Mouse (Mus musculus): ENCODE measurements at regions not wholly inside any gene's neighbourhood (a gene's known extent, or its start where the extent isn't known, plus 50 kb on each side); places are given as distances from the start of the nearest gene placed in this dataset.
A peak's percentile ranks its signal among the peaks of the same experiment; 100 is the strongest.

- no peaks in the 10 kb centered on the region for H3K36me3 ChIP-seq (replicated peaks; ENCODE audit: low read length)
- no peaks in the 10 kb centered on the region for H3K9me3 ChIP-seq
- no peak for TF ChIP-seq FLI1 (IDR thresholded peaks at IDR 0.05; ENCODE audit: low read length)
- TF ChIP-seq GATA1 (IDR thresholded peaks at IDR 0.05; ENCODE audit: borderline replicate concordance, low read length), result no peak
- no peak overlapping the region for H3K4me3 ChIP-seq (replicated peaks)
- H3K4me1 ChIP-seq, result no peaks in the 10 kb centered on the region
- H3K27me3 ChIP-seq (replicated peaks), result peaks cover 8% of the 10 kb centered on the region
Observed at GRCm38 (mm10) chr9:43433953-43434352, 123.3 kb downstream of the Trim29 start.

- peak overlapping the region; percentile 7 for H3K4me3 ChIP-seq (replicated peaks)
- no peaks in the 10 kb centered on the region for H3K36me3 ChIP-seq (replicated peaks; ENCODE audit: low read length)
- peaks cover 19% of the 10 kb centered on the region for H3K27me3 ChIP-seq (replicated peaks)
- TF ChIP-seq GATA1 (IDR thresholded peaks at IDR 0.05; ENCODE audit: borderline replicate concordance, low read length) (no peak), FLI1 (IDR thresholded peaks at IDR 0.05; ENCODE audit: low read length) (no peak)
- H3K9me3 ChIP-seq, result no peaks in the 10 kb centered on the region
- H3K4me1 ChIP-seq, result no peaks in the 10 kb centered on the region
Observed at GRCm38 (mm10) chr9:43438476-43438875, 127.8 kb downstream of the Trim29 start.

- Histone ChIP-seq H3K4me3 (replicated peaks) (no peak overlapping the region), H3K9me3 (no peaks in the 10 kb centered on the region), H3K36me3 (replicated peaks; ENCODE audit: low read length) (no peaks in the 10 kb centered on the region), H3K4me1 (no peaks in the 10 kb centered on the region), H3K27me3 (replicated peaks) (peaks cover 16% of the 10 kb centered on the region)
- TF ChIP-seq GATA1 (IDR thresholded peaks at IDR 0.05; ENCODE audit: borderline replicate concordance, low read length), result no peak
- no peak for TF ChIP-seq FLI1 (IDR thresholded peaks at IDR 0.05; ENCODE audit: low read length)
Observed at GRCm38 (mm10) chr9:43440959-43441510, 130.4 kb downstream of the Trim29 start.

GRCm38 (mm10) chr9:43445491-43445890, 134.8 kb downstream of the Trim29 start:
- Histone ChIP-seq H3K4me3 (replicated peaks) (no peak overlapping the region), H3K4me1 (no peaks in the 10 kb centered on the region), H3K27me3 (replicated peaks) (peaks cover 16% of the 10 kb centered on the region), H3K36me3 (replicated peaks; ENCODE audit: low read length) (no peaks in the 10 kb centered on the region), H3K9me3 (no peaks in the 10 kb centered on the region)
- no peak for TF ChIP-seq FLI1 (IDR thresholded peaks at IDR 0.05; ENCODE audit: low read length)
- no peak for TF ChIP-seq GATA1 (IDR thresholded peaks at IDR 0.05; ENCODE audit: borderline replicate concordance, low read length)

GRCm38 (mm10) chr9:43447372-43447771, 136.7 kb downstream of the Trim29 start:
- Histone ChIP-seq H3K4me3 (replicated peaks) (no peak overlapping the region), H3K36me3 (replicated peaks; ENCODE audit: low read length) (no peaks in the 10 kb centered on the region), H3K4me1 (no peaks in the 10 kb centered on the region), H3K27me3 (replicated peaks) (peaks cover 13% of the 10 kb centered on the region), H3K9me3 (no peaks in the 10 kb centered on the region)
- no peak for TF ChIP-seq FLI1 (IDR thresholded peaks at IDR 0.05; ENCODE audit: low read length)
- TF ChIP-seq GATA1 (IDR thresholded peaks at IDR 0.05; ENCODE audit: borderline replicate concordance, low read length), result no peak

- H3K27me3 ChIP-seq (replicated peaks), result peaks cover 21% of the 10 kb centered on the region
- TF ChIP-seq GATA1 (IDR thresholded peaks at IDR 0.05; ENCODE audit: borderline replicate concordance, low read length) (no peak), FLI1 (IDR thresholded peaks at IDR 0.05; ENCODE audit: low read length) (no peak)
Observed at GRCm38 (mm10) chr9:43448981-43449380, 138.3 kb downstream of the Trim29 start.

GRCm38 (mm10) chr9:43453953-43454582, 143.4 kb downstream of the Trim29 start:
- H3K9me3 ChIP-seq, result no peaks in the 10 kb centered on the region
- no peak for TF ChIP-seq GATA1 (IDR thresholded peaks at IDR 0.05; ENCODE audit: borderline replicate concordance, low read length)
- TF ChIP-seq FLI1 (IDR thresholded peaks at IDR 0.05; ENCODE audit: low read length), result no peak
- no peaks in the 10 kb centered on the region for H3K4me1 ChIP-seq
- H3K27me3 ChIP-seq (replicated peaks), result peaks cover 37% of the 10 kb centered on the region
- H3K36me3 ChIP-seq (replicated peaks; ENCODE audit: low read length), result no peaks in the 10 kb centered on the region
- no peak overlapping the region for H3K4me3 ChIP-seq (replicated peaks)

More at GRCm38 (mm10) chr9:43448981-43449380, 138.3 kb downstream of the Trim29 start:
- Histone ChIP-seq H3K9me3 (no peaks in the 10 kb centered on the region), H3K4me3 (replicated peaks) (no peak overlapping the region), H3K36me3 (replicated peaks; ENCODE audit: low read length) (no peaks in the 10 kb centered on the region), H3K4me1 (no peaks in the 10 kb centered on the region)

GRCm38 (mm10) chr9:43457736-43458135, 147.1 kb downstream of the Trim29 start:
- TF ChIP-seq GATA1 (IDR thresholded peaks at IDR 0.05; ENCODE audit: borderline replicate concordance, low read length), result no peak
- no peak for TF ChIP-seq FLI1 (IDR thresholded peaks at IDR 0.05; ENCODE audit: low read length)
- Histone ChIP-seq H3K9me3 (no peaks in the 10 kb centered on the region), H3K27me3 (replicated peaks) (peaks cover 37% of the 10 kb centered on the region), H3K4me1 (no peaks in the 10 kb centered on the region), H3K4me3 (replicated peaks) (no peak overlapping the region), H3K36me3 (replicated peaks; ENCODE audit: low read length) (no peaks in the 10 kb centered on the region)

GRCm38 (mm10) chr9:43461131-43461530, 150.5 kb downstream of the Trim29 start:
- no peaks in the 10 kb centered on the region for H3K4me1 ChIP-seq
- H3K9me3 ChIP-seq, result no peaks in the 10 kb centered on the region

GRCm38 (mm10) chr9:43463445-43464090, 152.9 kb downstream of the Trim29 start:
- Histone ChIP-seq H3K36me3 (replicated peaks; ENCODE audit: low read length) (no peaks in the 10 kb centered on the region), H3K4me1 (no peaks in the 10 kb centered on the region), H3K27me3 (replicated peaks) (peaks cover 21% of the 10 kb centered on the region), H3K4me3 (replicated peaks) (peak overlapping the region; percentile 12), H3K9me3 (no peaks in the 10 kb centered on the region)
- TF ChIP-seq FLI1 (IDR thresholded peaks at IDR 0.05; ENCODE audit: low read length), result no peak
- TF ChIP-seq GATA1 (IDR thresholded peaks at IDR 0.05; ENCODE audit: borderline replicate concordance, low read length), result peak; percentile 12; the same call in 1 of the 3 replicates

More at GRCm38 (mm10) chr9:43461131-43461530, 150.5 kb downstream of the Trim29 start:
- H3K36me3 ChIP-seq (replicated peaks; ENCODE audit: low read length), result no peaks in the 10 kb centered on the region
- TF ChIP-seq FLI1 (IDR thresholded peaks at IDR 0.05; ENCODE audit: low read length) (no peak), GATA1 (IDR thresholded peaks at IDR 0.05; ENCODE audit: borderline replicate concordance, low read length) (no peak)
- H3K27me3 ChIP-seq (replicated peaks), result peaks cover 16% of the 10 kb centered on the region
- H3K4me3 ChIP-seq (replicated peaks), result no peak overlapping the region

Measured in megakaryocyte, embryonic 14.5 days (primary cell).